Mouse (Mus musculus): ENCODE measurements at regions not wholly inside any gene's neighbourhood (a gene's known extent, or its start where the extent isn't known, plus 50 kb on each side); places are given as distances from the start of the nearest gene placed in this dataset.

- no peak for TF ChIP-seq CHD2 (IDR thresholded peaks at IDR 0.05; ENCODE audit: low read depth, low read length)
- no peak for TF ChIP-seq MAFK (IDR thresholded peaks at IDR 0.05; ENCODE audit: insufficient read depth, low read depth, low read length)
- no peak for TF ChIP-seq ZNF384 (IDR thresholded peaks at IDR 0.05; ENCODE audit: low read depth, low read length)
Observed at GRCm38 (mm10) chr12:44056493-44057163, 153.5 kb downstream of the Dnajb9 start.
